Mouse (Mus musculus) cerebellum, adult 2 months (tissue): ENCODE data around the gene Itpr3.

ENCODE experiments used
- CTCF ChIP-seq: fragments of 200-500 bp; IDR thresholded peaks from 2 replicates; pipeline ENCODE4 v1.5.1; 2011; ENCODE audit warnings: low read depth, mild to moderate bottlenecking, control low read depth, low read length, moderate library complexity, borderline replicate concordance; ENCODE audit not compliant: insufficient read depth
- POLR2A ChIP-seq: fragments of 200-500 bp; IDR thresholded peaks from 2 replicates; pipeline ENCODE4 v1.6.1; 2011; ENCODE audit warnings: low read length, control low read depth, borderline replicate concordance; ENCODE audit not compliant: insufficient read depth

GRCm38 (mm10) chr17:27078499-27078898 is 21.4 kb downstream of the Itpr3 start:
- no peak for TF ChIP-seq POLR2A
- TF ChIP-seq CTCF = no peak
